Mouse (Mus musculus): ENCODE results near the gene Hlf.

DNA sequence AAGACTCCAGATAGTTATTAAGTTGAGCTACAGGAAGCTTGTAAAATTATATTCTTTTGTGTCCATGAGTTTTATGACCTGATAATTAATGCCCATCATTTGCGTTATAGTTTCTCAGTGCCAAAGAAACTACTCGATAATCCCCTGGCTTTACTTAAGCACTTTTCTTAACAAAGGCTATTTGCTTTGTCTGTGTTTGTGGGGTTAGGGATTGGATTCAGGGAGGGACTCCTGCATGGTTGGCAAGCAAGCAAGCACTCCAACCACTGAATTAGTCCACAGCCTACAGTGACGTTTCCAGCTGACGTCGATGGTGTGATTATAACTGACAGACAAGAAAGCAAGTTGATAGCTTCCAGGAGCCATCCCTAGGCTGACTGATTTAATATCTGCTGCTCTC is 48.1 kb upstream of the Hlf start:
- no peak for TF ChIP-seq CTCF (IDR thresholded peaks at IDR 0.05; ENCODE audit: insufficient read depth, low read depth, low read length)
- no peak for TF ChIP-seq POLR2A (IDR thresholded peaks at IDR 0.05; ENCODE audit: insufficient read depth, low read depth, low read length)

Data from olfactory bulb, adult 2 months (tissue).